Mouse (Mus musculus) skeletal muscle tissue, postnatal 0 days (tissue): ENCODE results near the gene Wdr61. TPM values are rescaled to one million over a fixed set of nuclear protein-coding genes. Genes with fewer than 3 reads are reported as not detected.

ENCODE experiments used
- microRNA-seq, 2 experiments: library from miRNA; unstranded; fragments of <30 nt; microRNA quantifications; one replicate each; pipeline ENCODE4; 2016
- polyA plus RNA-seq: library from polyadenylated mRNA; unstranded; fragments of >200 nt; fragmentation: Nextera tagmentation; extraction: Ambion mirVana; gene quantifications from 2 replicates; pipeline ENCODE4 v1.2.1, GENCODE M21; 2015

The Wdr61 gene
- polyA plus RNA-seq: 68.7 and 78.0 TPM in 2 replicates

DNA sequence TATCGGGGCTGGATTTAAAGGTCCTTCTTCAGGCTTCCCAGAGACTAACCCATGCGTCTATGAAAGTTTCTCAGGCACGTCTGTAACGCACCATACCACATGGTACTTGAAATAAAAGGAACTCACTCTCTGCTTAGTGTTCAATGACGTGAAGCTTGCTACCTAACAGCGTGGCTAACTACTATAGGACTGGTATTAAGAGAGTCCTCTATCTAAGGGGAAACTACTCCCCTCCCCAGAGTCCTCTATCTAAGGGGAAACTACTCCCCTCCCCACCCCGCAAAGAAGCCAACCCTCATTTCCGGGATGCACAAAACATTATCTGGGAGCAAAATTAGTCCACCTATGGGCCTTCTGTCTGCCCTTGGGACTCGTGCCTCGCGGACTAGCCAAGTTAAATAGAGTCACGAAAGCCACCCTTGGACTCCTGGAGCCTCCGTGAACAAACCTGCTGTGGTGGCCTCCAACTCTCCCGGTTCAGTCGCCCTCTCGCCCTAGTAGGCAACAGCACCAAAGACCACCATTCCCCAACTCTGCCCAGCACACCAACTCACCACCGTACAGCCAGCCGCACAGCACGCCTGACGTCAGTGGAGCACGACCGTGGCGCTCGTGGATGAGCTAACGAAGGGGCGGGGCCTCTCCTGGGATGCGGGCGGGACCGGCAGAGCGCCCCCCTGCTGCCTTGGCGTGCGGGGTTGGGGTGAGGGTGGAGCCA is at the start of gene Wdr61:
Gene Wdr61 (minus strand): TSS at position 599 of the 718 bp plus-strand sequence.

DNA sequence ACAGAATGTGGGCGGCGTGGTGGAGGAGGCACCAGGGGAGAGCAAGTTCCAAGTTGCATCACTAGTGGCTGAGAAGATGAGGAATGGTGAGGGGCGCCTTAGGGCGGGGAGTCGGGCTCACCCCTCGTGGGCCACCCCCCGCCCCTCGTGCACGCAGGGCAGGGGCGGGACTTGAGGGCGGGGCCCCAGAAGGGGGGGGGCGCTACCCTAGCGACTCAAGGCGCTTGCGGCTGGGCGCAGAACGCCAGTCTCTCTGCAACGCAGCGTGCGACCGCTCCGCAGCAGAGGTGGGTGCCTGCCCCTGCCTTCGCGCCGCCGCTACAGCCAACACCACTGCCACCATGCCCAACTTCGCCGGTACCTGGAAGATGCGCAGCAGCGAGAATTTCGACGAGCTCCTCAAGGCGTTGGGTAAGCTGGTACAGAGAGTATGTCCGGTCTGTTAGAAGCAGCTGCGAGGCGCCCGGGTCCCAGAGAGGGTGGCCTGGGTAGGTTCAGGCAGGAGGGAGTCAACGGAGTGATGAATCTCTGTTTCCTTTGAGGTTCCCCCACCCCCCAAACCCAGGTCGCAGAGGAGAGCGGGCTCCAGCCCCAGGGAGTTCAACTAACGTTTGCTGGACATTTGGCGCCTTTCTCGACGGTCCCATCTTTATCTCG is 30.4 kb upstream of the Wdr61 start, which contains the start of gene Crabp1:
Gene Crabp1 (plus strand): TSS at position 188 of the 657 bp plus-strand sequence.

DNA sequence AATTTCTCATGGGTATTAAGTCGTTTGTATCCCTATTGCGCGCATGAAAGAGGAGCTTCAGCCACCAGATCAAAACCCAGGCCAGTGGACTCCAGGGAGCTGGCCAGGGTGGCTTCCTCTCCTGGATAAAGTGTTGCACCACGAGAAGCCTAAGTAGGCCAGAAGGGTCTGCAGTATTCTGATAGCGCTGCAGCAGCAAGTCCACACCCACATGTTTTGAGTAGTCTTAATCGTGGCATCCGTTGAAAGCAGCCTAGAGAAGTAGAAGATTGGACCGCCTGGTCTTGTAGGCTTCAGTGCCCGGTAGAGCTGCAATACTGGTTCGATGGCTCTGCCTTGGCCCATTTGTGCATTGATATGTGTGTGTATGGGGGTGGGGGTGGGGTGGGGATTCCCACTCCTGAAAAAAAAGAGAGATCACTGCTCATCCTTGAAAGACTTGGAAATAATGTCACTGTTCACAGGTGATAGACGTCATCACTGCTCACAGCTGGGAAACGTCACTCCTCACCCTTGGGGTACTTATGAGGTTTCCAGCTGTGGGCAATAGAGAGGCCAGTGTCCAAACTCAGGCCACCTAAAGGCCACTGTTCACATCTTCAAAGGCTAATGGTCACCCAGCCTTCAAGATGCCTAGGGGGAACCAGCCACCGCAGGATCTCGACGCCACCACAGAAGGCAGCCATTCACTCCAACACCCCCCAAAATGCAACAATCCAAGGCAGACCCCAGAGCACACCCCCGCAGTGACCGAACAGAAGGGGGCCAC is 35.8 kb downstream of the Wdr61 start, which contains the start of gene Dnaja4:
Gene Dnaja4 (plus strand): TSS at position 556 of the 769 bp plus-strand sequence.

Small RNA genes within 50 kb of the gene (microRNA-seq; reads per million reads assigned to microRNA genes)
- 0 reads per million in 2 experiments for gene Mir5710

Other genes starting within 250 kb of the Wdr61 start
- 2.4 and 2.5 TPM in 2 replicates for gene Dmxl2, start 232.9 kb downstream of the Wdr61 start, polyA plus RNA-seq
- not detected in 2 replicates for gene Sh2d7, start 195.5 kb downstream of the Wdr61 start, polyA plus RNA-seq
- gene Cib2, start 174.3 kb downstream of the Wdr61 start, polyA plus RNA-seq: 18.8 and 32.0 TPM in 2 replicates
- 625 and 706 TPM in 2 replicates for gene Idh3a, start 148.2 kb downstream of the Wdr61 start, polyA plus RNA-seq
- 0.60 and 3.0 TPM in 2 replicates for gene Acsbg1, start 72.6 kb downstream of the Wdr61 start, polyA plus RNA-seq
- gene Dnaja4, start 35.6 kb downstream of the Wdr61 start, polyA plus RNA-seq: 30.4 and 30.8 TPM in 2 replicates
- 34.3 and 37.0 TPM in 2 replicates for gene Crabp1, start 30.2 kb upstream of the Wdr61 start, polyA plus RNA-seq
- gene Ireb2, start 129.3 kb upstream of the Wdr61 start, polyA plus RNA-seq: 10.9 and 12.5 TPM in 2 replicates
- gene Hykk, start 182.8 kb upstream of the Wdr61 start, polyA plus RNA-seq: 1.9 and 2.2 TPM in 2 replicates
- 216 and 239 TPM in 2 replicates for gene Psma4, start 216.3 kb upstream of the Wdr61 start, polyA plus RNA-seq
- gene AY074887, start 216.5 kb upstream of the Wdr61 start, polyA plus RNA-seq: 0.35 and 0.72 TPM in 2 replicates
- 0.19 and 0.33 TPM in 2 replicates for gene Chrna5, start 246.4 kb upstream of the Wdr61 start, polyA plus RNA-seq